Mouse (Mus musculus): ENCODE measurements around the gene Ipcef1. TPM values are rescaled to one million over a fixed set of nuclear protein-coding genes. Genes with fewer than 3 reads are reported as not detected.
A peak's percentile ranks its signal among the peaks of the same experiment; 100 is the strongest.

Ipcef1 gene
- total and polyA plus RNA-seq, 3 experiments, result 1.7 to 6.8 (median 4.1) TPM

DNA sequence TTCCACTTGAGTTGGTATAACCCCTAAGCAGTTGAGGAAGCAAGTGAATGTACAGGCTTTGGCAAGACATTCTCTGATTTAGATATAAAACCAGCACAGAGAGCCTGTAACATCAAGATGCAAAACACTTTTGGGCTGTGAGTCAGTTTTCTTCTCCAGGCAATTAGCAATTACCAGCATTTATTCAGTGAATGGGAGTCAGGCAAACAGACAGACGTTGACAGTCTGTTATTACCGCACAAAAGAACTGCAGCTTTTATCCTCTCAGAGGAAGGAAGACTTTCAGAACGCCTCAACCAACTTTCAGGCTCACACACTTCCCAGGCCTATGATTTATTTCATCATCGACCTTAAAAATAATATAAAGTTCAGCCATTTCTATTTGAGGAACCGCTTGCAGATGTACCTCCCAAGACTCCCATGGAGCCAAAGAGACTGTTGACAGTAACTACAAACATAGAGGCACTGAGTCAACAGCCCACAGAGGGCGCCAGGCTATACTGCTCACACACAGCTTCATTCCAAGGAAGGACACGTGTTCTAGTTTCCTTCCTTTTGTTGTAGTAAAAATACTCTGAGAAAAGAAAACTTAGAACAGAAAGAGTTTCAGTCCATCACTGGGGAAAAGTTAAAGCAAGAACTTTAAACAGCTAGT is 180.7 kb downstream of the Ipcef1 start:
- dilution Hi-C loops (cut with MboI; ENCODE audit: extremely low pct_ligation_motif_present, extremely low pct_unique_long_range_greater_than_20kb, low sequenced_read_pairs) (no loop called here), in situ Hi-C loops (cut with MboI; ENCODE audit: low pct_ligation_motif_present, low pct_unique_long_range_greater_than_20kb, low sequenced_read_pairs) (no loop called here)
- no peak for DNase-seq (ENCODE audit: extremely low read depth)
- no peak overlapping the region for H3K27ac ChIP-seq (ENCODE audit: insufficient read depth, low read depth)
- H3K36me3 ChIP-seq (replicated peaks in 1 of 2; ENCODE audit: control insufficient read depth in 1 of 2, insufficient read depth in 1 of 2, low read length in 1 of 2), result no peaks in the 10 kb centered on the region
- H3K27me3 ChIP-seq (replicated peaks), result no peaks in the 10 kb centered on the region
- H3K9me3 ChIP-seq (replicated peaks; ENCODE audit: low read length), result peaks cover 3% of the 10 kb centered on the region
- no peak overlapping the region for H3K9ac ChIP-seq (ENCODE audit: insufficient read depth, low read depth)
- no peak overlapping the region for H3K4me2 ChIP-seq (ENCODE audit: insufficient read depth, low read depth, poor library complexity, severe bottlenecking)
- no peaks in the 10 kb centered on the region for H3K4me1 ChIP-seq (ENCODE audit: control insufficient read depth in 1 of 2, insufficient read depth in 2 of 2)
- no peak for TF ChIP-seq MAZ (IDR thresholded peaks at IDR 0.05; ENCODE audit: low read depth, low read length)
- no peak for TF ChIP-seq JUN (IDR thresholded peaks at IDR 0.05; ENCODE audit: insufficient read depth, low read depth, low read length)
- no peak for TF ChIP-seq HCFC1 (IDR thresholded peaks at IDR 0.05; ENCODE audit: low read depth, low read length)
- 0 out of 4 replicates have a peak, but pooled peaks of 1 of the 2 experiments have one; percentile 6 for TF ChIP-seq CTCF (conservative IDR thresholded peaks at IDR 0.05 in 1 of 2, IDR thresholded peaks at IDR 0.05 in 1 of 2; ENCODE audit: low read depth in 2 of 2, low read length in 2 of 2)
- H3K4me3 ChIP-seq (replicated peaks in 1 of 3; ENCODE audit: low read depth in 2 of 3, low read length in 2 of 3, poor library complexity in 1 of 3), result no peak overlapping the region
- H3K79me2 ChIP-seq (replicated peaks; ENCODE audit: control insufficient read depth, extremely low read depth, insufficient read depth, poor library complexity, severe bottlenecking), result no peaks in the 10 kb centered on the region

DNA sequence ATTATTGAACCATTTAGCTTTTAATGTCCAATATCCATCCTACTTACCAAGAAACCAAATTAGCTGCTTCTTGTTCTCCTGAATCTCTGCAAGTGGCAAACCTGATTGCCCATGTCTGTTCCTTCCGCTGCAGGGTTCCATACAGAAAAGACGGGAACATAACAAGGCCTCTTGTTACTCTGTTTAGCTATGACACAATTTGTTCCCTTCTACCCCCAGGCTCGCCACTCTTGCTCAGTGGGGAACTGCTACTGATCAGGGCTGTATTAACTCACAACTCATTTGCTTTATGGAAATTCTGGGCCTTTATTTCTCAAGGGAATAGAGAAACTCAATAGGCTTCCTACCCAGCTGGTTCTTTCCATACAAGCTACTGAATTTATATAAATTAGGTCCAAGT is 196.5 kb downstream of the Ipcef1 start:
- Histone ChIP-seq H3K27ac (ENCODE audit: insufficient read depth, low read depth) (no peak overlapping the region), H3K4me1 (ENCODE audit: control insufficient read depth in 1 of 2, insufficient read depth in 2 of 2) (peaks cover 0 to 20% of the 10 kb centered on the region in 2 experiments; a peak in 2 of 4 replicates), H3K9me3 (replicated peaks; ENCODE audit: low read length) (no peaks in the 10 kb centered on the region), H3K79me2 (replicated peaks; ENCODE audit: control insufficient read depth, extremely low read depth, insufficient read depth, poor library complexity, severe bottlenecking) (no peaks in the 10 kb centered on the region), H3K36me3 (replicated peaks in 1 of 2; ENCODE audit: control insufficient read depth in 1 of 2, insufficient read depth in 1 of 2, low read length in 1 of 2) (no peaks in the 10 kb centered on the region), H3K9ac (ENCODE audit: insufficient read depth, low read depth) (no peak overlapping the region), H3K27me3 (replicated peaks) (no peaks in the 10 kb centered on the region), H3K4me2 (ENCODE audit: insufficient read depth, low read depth, poor library complexity, severe bottlenecking) (no peak overlapping the region), H3K4me3 (replicated peaks in 1 of 3; ENCODE audit: low read depth in 2 of 3, low read length in 2 of 3, poor library complexity in 1 of 3) (no peak overlapping the region)
- TF ChIP-seq ZKSCAN1 (IDR thresholded peaks at IDR 0.05; ENCODE audit: borderline replicate concordance, low read depth, low read length) (no peak), EP300 (IDR thresholded peaks at IDR 0.05; ENCODE audit: low read length) (peak; percentile 70), NRF1 (IDR thresholded peaks at IDR 0.05; ENCODE audit: low read depth, low read length) (no peak), ETS1 (conservative IDR thresholded peaks at IDR 0.05; ENCODE audit: low read depth, low read length) (0 out of 2 replicates have a peak, but pooled peaks have one; percentile 13), GABPA (IDR thresholded peaks at IDR 0.05; ENCODE audit: insufficient replicate concordance, low read depth, low read length) (no peak), ZMIZ1 (IDR thresholded peaks at IDR 0.05; ENCODE audit: low read depth, low read length) (no peak), MEF2A (IDR thresholded peaks at IDR 0.05; ENCODE audit: borderline replicate concordance, low read depth, low read length) (peak; percentile 70), ZNF384 (IDR thresholded peaks at IDR 0.05; ENCODE audit: low read depth, low read length) (no peak), JUN (IDR thresholded peaks at IDR 0.05; ENCODE audit: insufficient read depth, low read depth, low read length) (peak; percentile 34; the same call in 1 of the 2 replicates)
- in situ Hi-C loops (cut with MboI; ENCODE audit: low pct_ligation_motif_present, low pct_unique_long_range_greater_than_20kb, low sequenced_read_pairs) (no loop called here), dilution Hi-C loops (cut with MboI; ENCODE audit: extremely low pct_ligation_motif_present, extremely low pct_unique_long_range_greater_than_20kb, low sequenced_read_pairs) (no loop called here)
- DNase-seq (ENCODE audit: extremely low read depth), result peak; percentile 62

All from CH12.LX (cell line).